Mouse (Mus musculus): ENCODE measurements at regions not wholly inside any gene's neighbourhood (a gene's known extent, or its start where the extent isn't known, plus 50 kb on each side); places are given as distances from the start of the nearest gene placed in this dataset.

DNA sequence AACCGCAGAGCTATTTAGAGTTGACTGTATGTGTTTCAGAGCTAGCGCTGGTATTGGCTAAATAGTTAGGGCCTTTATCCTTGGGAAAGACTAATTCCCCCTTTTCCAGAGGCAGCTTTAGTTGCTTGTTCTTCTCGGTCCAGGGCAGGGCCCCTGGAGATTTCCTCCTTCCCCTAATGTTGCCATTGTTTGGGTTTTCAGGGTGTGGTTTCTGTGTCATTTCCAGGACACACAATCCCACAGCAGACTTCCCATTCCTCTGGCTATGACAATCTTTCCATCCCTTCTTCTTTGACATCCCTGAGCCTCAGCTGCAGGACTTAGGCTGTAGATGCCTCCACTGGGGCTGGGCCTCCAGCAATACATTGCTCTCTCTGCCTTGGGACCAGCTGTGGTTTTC is 87.2 kb upstream of the Arhgap24 start:
- Histone ChIP-seq H3K4me3 (ENCODE audit: low read depth, low read length) (no peak overlapping the region), H3K4me2 (ENCODE audit: low read length) (no peak overlapping the region)

DNA sequence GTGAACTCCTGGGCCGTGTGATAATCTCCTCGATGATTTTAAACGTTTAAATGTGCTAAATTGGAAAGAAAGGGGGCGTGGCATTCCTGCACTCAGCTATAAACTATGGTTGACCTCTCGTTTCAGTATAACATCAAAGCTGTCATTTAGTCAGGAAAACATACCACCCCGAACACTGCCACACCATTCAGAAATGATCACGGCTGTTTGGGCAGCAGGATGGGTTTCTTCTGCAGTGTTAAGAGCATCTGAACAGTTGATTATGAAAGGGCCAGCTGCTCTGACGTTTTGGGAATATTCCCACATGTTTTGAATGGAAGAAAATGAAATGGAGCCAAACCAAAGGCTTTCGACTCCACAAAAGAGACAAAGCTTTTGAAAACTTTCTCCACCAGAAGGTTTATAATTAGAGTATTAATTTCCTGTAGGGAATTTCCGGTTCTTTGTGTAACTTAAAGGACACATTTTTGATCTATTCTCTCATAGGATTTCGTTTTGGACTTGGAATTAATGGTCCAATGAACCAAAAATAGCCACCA is 85.5 kb upstream of the Arhgap24 start:
- H3K27ac ChIP-seq (ENCODE audit: low read length), result no peak overlapping the region
- no peaks in the 10 kb centered on the region for H3K9me3 ChIP-seq (replicated peaks; ENCODE audit: control insufficient read depth, low read length, poor library complexity, severe bottlenecking)
- no peaks in the 10 kb centered on the region for H3K36me3 ChIP-seq (ENCODE audit: control insufficient read depth, insufficient read depth, low read length)
- H3K4me1 ChIP-seq (ENCODE audit: control insufficient read depth, insufficient read depth, low read length), result no peaks in the 10 kb centered on the region
- no peaks in the 10 kb centered on the region for H3K27me3 ChIP-seq (ENCODE audit: control insufficient read depth, insufficient read depth, low read depth, low read length)
- ATAC-seq, result no peak
- no peak overlapping the region for H3K4me2 ChIP-seq (ENCODE audit: low read length)
- H3K4me3 ChIP-seq (ENCODE audit: low read depth, low read length), result no peak overlapping the region
- H3K9ac ChIP-seq (ENCODE audit: low read depth, low read length), result no peak overlapping the region
- WGBS, result 61% methylated on average over 11 of the region's 11 CpGs

More for the DNA sequence above, 87.2 kb upstream of the Arhgap24 start:
- Histone ChIP-seq H3K9ac (ENCODE audit: low read depth, low read length) (no peak overlapping the region), H3K4me1 (ENCODE audit: control insufficient read depth, insufficient read depth, low read length) (no peaks in the 10 kb centered on the region), H3K9me3 (replicated peaks; ENCODE audit: control insufficient read depth, low read length, poor library complexity, severe bottlenecking) (no peaks in the 10 kb centered on the region), H3K27ac (ENCODE audit: low read length) (no peak overlapping the region), H3K27me3 (ENCODE audit: control insufficient read depth, insufficient read depth, low read depth, low read length) (no peaks in the 10 kb centered on the region), H3K36me3 (ENCODE audit: control insufficient read depth, insufficient read depth, low read length) (no peaks in the 10 kb centered on the region)
- 83% methylated on average over 3 of the region's 3 CpGs for WGBS
- no peak for ATAC-seq

DNA sequence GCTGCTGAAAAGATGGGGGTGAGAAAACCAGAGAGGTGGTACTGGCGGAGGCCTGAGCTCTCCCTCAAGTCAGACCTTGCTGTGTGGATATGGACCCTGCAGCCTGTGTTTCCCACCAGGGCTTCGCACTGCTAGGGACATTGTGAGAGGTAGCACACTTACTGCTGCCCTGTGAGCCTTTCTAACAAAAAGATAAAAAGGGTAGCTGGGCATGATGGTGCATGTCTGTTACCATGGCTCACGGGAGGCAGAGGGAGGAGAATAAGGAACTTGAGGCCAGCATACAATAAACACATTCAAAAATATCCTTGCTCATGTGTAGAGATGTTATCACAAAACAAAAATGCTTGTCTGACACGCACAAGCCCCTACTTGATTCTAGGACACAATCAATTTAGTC is 82.2 kb upstream of the Arhgap24 start:
- H3K4me3 ChIP-seq (ENCODE audit: low read depth, low read length), result no peak overlapping the region
- H3K4me1 ChIP-seq (ENCODE audit: control insufficient read depth, insufficient read depth, low read length), result no peaks in the 10 kb centered on the region
- H3K9ac ChIP-seq (ENCODE audit: low read depth, low read length), result no peak overlapping the region
- 76% methylated on average over 4 of the region's 4 CpGs for WGBS
- no peak overlapping the region for H3K4me2 ChIP-seq (ENCODE audit: low read length)
- no peak overlapping the region for H3K27ac ChIP-seq (ENCODE audit: low read length)
- ATAC-seq, result no peak
- no peaks in the 10 kb centered on the region for H3K36me3 ChIP-seq (ENCODE audit: control insufficient read depth, insufficient read depth, low read length)
- H3K27me3 ChIP-seq (ENCODE audit: control insufficient read depth, insufficient read depth, low read depth, low read length), result no peaks in the 10 kb centered on the region
- no peaks in the 10 kb centered on the region for H3K9me3 ChIP-seq (replicated peaks; ENCODE audit: control insufficient read depth, low read length, poor library complexity, severe bottlenecking)

DNA sequence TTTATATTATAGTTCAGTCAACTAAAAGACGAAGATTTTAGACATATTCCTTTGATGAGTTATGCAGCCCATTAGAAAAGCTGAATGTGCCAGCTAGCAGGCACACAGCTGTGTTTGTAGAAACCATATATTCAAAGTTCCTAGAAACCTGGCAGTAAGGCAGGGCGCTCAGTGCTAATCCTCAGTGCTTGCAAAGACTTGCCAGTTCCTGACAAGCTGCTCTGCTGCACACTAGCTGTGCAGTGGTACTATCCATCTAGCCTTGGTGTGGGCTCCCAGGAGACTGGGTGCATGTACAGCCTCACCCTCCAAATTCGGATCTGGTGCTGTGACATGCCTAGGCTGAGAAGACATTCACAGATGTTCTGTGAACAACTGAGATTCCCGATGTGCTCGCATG is 63.5 kb upstream of the Arhgap24 start:
- Histone ChIP-seq H3K4me2 (ENCODE audit: low read length) (no peak overlapping the region), H3K27me3 (ENCODE audit: control insufficient read depth, insufficient read depth, low read depth, low read length) (no peaks in the 10 kb centered on the region), H3K27ac (ENCODE audit: low read length) (no peak overlapping the region), H3K9ac (ENCODE audit: low read depth, low read length) (no peak overlapping the region), H3K4me1 (ENCODE audit: control insufficient read depth, insufficient read depth, low read length) (no peaks in the 10 kb centered on the region), H3K9me3 (replicated peaks; ENCODE audit: control insufficient read depth, low read length, poor library complexity, severe bottlenecking) (0 out of 2 replicates have a peak, but pooled peaks cover 1% of the 10 kb centered on the region), H3K36me3 (ENCODE audit: control insufficient read depth, insufficient read depth, low read length) (no peaks in the 10 kb centered on the region), H3K4me3 (ENCODE audit: low read depth, low read length) (no peak overlapping the region)
- 86% methylated on average over 5 of the region's 5 CpGs for WGBS
- no peak for ATAC-seq

DNA sequence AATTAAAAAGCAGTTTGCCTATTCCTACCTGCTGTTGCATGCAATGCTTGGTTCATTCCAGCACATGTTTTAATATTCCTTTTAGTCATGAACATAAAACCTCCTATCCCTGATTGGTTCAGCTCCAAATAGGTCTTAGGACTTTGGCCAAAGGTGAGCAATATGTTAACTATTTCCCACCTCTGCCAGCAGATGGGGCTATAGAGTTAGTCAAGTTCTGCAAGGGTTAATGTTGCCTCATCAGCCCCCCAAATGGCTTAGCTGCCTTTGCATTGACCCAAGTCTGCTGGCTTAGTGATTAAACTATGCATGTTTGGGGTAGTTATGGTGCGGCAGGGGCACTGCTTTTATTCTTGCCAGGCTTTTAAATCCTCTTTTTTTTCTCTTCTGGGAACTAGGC is 62.1 kb upstream of the Arhgap24 start:
- 28% methylated on average over 1 of the region's 1 CpGs for WGBS
- Histone ChIP-seq H3K27ac (ENCODE audit: low read length) (no peak overlapping the region), H3K4me1 (ENCODE audit: control insufficient read depth, insufficient read depth, low read length) (no peaks in the 10 kb centered on the region), H3K4me3 (ENCODE audit: low read depth, low read length) (no peak overlapping the region), H3K4me2 (ENCODE audit: low read length) (no peak overlapping the region), H3K9ac (ENCODE audit: low read depth, low read length) (no peak overlapping the region), H3K27me3 (ENCODE audit: control insufficient read depth, insufficient read depth, low read depth, low read length) (no peaks in the 10 kb centered on the region), H3K36me3 (ENCODE audit: control insufficient read depth, insufficient read depth, low read length) (no peaks in the 10 kb centered on the region), H3K9me3 (replicated peaks; ENCODE audit: control insufficient read depth, low read length, poor library complexity, severe bottlenecking) (0 out of 2 replicates have a peak, but pooled peaks cover 3% of the 10 kb centered on the region)
- no peak for ATAC-seq

DNA sequence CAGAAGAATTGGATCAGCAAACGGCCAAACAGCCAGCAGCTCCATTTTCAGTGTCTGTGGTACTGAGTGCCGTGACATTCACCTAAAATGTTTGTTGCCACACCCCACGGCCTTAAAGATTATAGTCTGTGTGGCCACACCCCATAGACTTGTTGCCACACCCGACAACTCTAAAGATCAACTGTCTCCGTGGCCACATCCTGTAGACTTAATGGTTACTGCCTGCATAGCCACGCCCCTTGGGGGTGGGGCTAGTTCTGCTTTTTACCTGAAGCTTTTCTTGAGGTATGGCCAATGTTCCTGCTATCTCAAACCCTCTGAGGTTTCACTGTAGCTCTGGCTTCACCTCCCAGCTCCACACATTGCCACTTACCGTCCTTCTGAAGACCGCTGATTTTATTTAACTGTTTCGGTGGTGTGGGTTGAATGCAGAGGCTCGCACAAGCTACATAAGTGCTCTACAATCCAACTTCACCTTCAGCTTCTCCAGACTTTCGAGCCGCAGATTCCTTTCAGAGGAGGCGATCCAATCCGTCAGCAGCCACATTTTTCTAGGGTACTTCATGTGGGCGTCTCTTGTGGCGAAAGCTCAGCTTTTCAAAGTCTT is 56.5 kb upstream of the Arhgap24 start:
- H3K36me3 ChIP-seq (ENCODE audit: control insufficient read depth, insufficient read depth, low read length), result no peaks in the 10 kb centered on the region
- no peak for ATAC-seq
- 88% methylated on average over 16 of the region's 16 CpGs for WGBS
- H3K4me2 ChIP-seq (ENCODE audit: low read length), result no peak overlapping the region
- no peak overlapping the region for H3K4me3 ChIP-seq (ENCODE audit: low read depth, low read length)
- no peak overlapping the region for H3K9ac ChIP-seq (ENCODE audit: low read depth, low read length)
- H3K27me3 ChIP-seq (ENCODE audit: control insufficient read depth, insufficient read depth, low read depth, low read length), result no peaks in the 10 kb centered on the region
- H3K4me1 ChIP-seq (ENCODE audit: control insufficient read depth, insufficient read depth, low read length), result no peaks in the 10 kb centered on the region
- H3K9me3 ChIP-seq (replicated peaks; ENCODE audit: control insufficient read depth, low read length, poor library complexity, severe bottlenecking), result 0 out of 2 replicates have a peak, but pooled peaks cover 3% of the 10 kb centered on the region
- H3K27ac ChIP-seq (ENCODE audit: low read length), result no peak overlapping the region

DNA sequence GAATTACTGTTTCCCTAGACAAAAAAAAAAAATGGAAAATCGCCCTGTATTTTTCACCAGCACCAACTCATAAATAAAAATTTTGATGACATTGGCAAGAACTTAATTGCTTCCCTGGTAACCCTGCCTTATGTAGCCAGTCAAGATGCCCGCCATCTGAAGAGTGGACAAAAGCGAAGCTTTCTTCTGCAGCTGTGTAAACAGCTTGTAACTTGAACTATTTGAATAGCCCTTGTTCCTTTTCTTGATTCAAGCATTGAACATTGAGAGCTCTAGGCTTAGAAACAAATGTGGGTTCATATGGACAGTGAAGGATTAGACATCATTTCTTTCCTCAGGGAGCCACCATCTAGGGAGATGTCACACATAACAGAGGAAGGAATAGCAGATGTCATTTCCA is 52.9 kb upstream of the Arhgap24 start:
- Histone ChIP-seq H3K36me3 (ENCODE audit: control insufficient read depth, insufficient read depth, low read length) (no peaks in the 10 kb centered on the region), H3K9ac (ENCODE audit: low read depth, low read length) (no peak overlapping the region), H3K4me2 (ENCODE audit: low read length) (no peak overlapping the region), H3K27me3 (ENCODE audit: control insufficient read depth, insufficient read depth, low read depth, low read length) (no peaks in the 10 kb centered on the region), H3K4me1 (ENCODE audit: control insufficient read depth, insufficient read depth, low read length) (no peaks in the 10 kb centered on the region), H3K9me3 (replicated peaks; ENCODE audit: control insufficient read depth, low read length, poor library complexity, severe bottlenecking) (no peaks in the 10 kb centered on the region), H3K27ac (ENCODE audit: low read length) (no peak overlapping the region), H3K4me3 (ENCODE audit: low read depth, low read length) (no peak overlapping the region)
- 77% methylated on average over 3 of the region's 3 CpGs for WGBS
- ATAC-seq, result no peak
